Mouse (Mus musculus) neural tube, embryonic 11.5 days (tissue): ENCODE measurements around the gene Dapk1. TPM values are rescaled to one million over a fixed set of nuclear protein-coding genes. Genes with fewer than 3 reads are reported as not detected.

Source experiments
- ATAC-seq: fragments of 200-750 bp; cut with Nextera tagmentation; 2 replicates; pipeline ENCODE4 v1.8.0; 2017; ENCODE audit warnings: moderate number of reproducible peaks, mild to moderate bottlenecking, moderate TSS enrichment, moderate library complexity; ENCODE audit not compliant: insufficient read depth, low FRiP score, low TSS enrichment
- DNase-seq: peaks from one replicate; pipeline ENCODE4 v3.0.0-alpha.2; 2015; ENCODE audit warnings: low spot score
- H3K27ac ChIP-seq: fragments of 300-500 bp; sonication (generic); 2 replicates; pipeline ENCODE4 v1.5.1; 2014; ENCODE audit warnings: low read depth, mild to moderate bottlenecking, low read length
- H3K27me3 ChIP-seq: fragments of 300-500 bp; sonication (generic); 2 replicates; pipeline ENCODE4 v1.6.1; 2014; ENCODE audit warnings: mild to moderate bottlenecking, low read length, mixed read lengths; ENCODE audit not compliant: control insufficient read depth, insufficient read depth
- H3K36me3 ChIP-seq: fragments of 300-500 bp; sonication (generic); 2 replicates; pipeline ENCODE4 v1.6.1; 2014; ENCODE audit warnings: mild to moderate bottlenecking, low read length, moderate library complexity, mixed read lengths; ENCODE audit not compliant: control insufficient read depth, insufficient read depth
- H3K4me1 ChIP-seq: fragments of 300-500 bp; sonication (generic); 2 replicates; pipeline ENCODE4 v1.6.1; 2014; ENCODE audit warnings: low read length, mixed read lengths; ENCODE audit not compliant: control insufficient read depth, insufficient read depth
- H3K4me2 ChIP-seq: fragments of 300-500 bp; sonication (generic); 2 replicates; pipeline ENCODE4 v1.6.1; 2014; ENCODE audit warnings: low read depth, mild to moderate bottlenecking, moderate library complexity
- H3K4me3 ChIP-seq: fragments of 300-500 bp; sonication (generic); 2 replicates; pipeline ENCODE4 v1.5.1; 2014; ENCODE audit warnings: low read depth, low read length
- H3K9ac ChIP-seq: fragments of 300-500 bp; sonication (generic); 2 replicates; pipeline ENCODE4 v1.6.1; 2014; ENCODE audit warnings: mild to moderate bottlenecking, low read length
- H3K9me3 ChIP-seq: fragments of 300-500 bp; sonication (generic); 2 replicates; pipeline ENCODE4 v1.6.1; 2016; ENCODE audit warnings: low read length; ENCODE audit not compliant: control insufficient read depth
- WGBS: fragments of 180-500 bp; shearing (Covaris S2); extraction: QIAGEN DNeasy Blood & Tissue Kit; methylation state at CpG from one replicate; pipeline ENCODE4 v1.1.7; 2014; 5-methylcytosine and 5-hydroxymethylcytosine counted together
- polyA plus RNA-seq: library from polyadenylated mRNA; unstranded; fragments of >200 nt; fragmentation: Nextera tagmentation; extraction: Ambion mirVana; gene quantifications from 2 replicates; pipeline ENCODE4 v1.2.1, GENCODE M21; 2014

Gene Dapk1
- polyA plus RNA-seq, 1 experiment from 2014 or later: 21.6 TPM

DNA sequence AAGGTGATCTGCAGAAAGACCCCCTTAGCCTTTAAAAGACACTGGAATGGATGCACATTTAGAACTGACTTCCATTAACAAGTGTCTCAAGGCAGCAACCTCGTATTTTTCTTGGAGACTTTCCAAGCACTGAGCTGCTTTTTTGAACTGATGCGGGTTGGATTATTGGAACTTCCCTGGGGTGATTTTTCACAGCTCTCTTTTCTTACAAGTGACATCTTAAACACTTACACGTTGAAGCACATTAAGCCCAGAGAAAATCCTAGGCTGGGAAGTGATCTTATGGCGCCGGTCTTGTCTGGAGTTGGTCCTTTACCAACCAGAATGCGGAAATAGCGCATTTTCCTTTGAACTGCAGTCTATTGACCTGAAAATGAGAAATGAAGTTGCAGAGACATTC lies 23.8 kb downstream of the Dapk1 start:
- Histone ChIP-seq H3K27ac (no peak overlapping the region), H3K9me3 (no peaks in the 10 kb centered on the region), H3K9ac (no peak overlapping the region), H3K4me3 (no peak overlapping the region), H3K4me1 (peaks cover 3% of the 10 kb centered on the region; the same call in 1 of the 2 replicates), H3K36me3 (no peaks in the 10 kb centered on the region), H3K27me3 (no peaks in the 10 kb centered on the region), H3K4me2 (no peak overlapping the region)
- 73% methylated on average over 7 of the region's 7 CpGs for WGBS
- DNase-seq (no peak), ATAC-seq (no peak)

- no peak overlapping the region for H3K27ac ChIP-seq
- 28% methylated on average over 15 of the region's 15 CpGs for WGBS
Observed at GRCm38 (mm10) chr13:60627843-60628656, 26.3 kb downstream of the Dapk1 start.

GRCm38 (mm10) chr13:60628657-60628950 lies 26.9 kb downstream of the Dapk1 start:
- no peak overlapping the region for H3K27ac ChIP-seq
- 30% methylated on average over 2 of the region's 2 CpGs for WGBS
- no peak for ATAC-seq
- H3K27me3 ChIP-seq: no peaks in the 10 kb centered on the region
- no peaks in the 10 kb centered on the region for H3K9me3 ChIP-seq
- peaks cover 3% of the 10 kb centered on the region; the same call in 1 of the 2 replicates for H3K4me1 ChIP-seq
- H3K36me3 ChIP-seq: no peaks in the 10 kb centered on the region
- no peak overlapping the region for H3K4me2 ChIP-seq
- H3K9ac ChIP-seq: no peak overlapping the region
- no peak overlapping the region for H3K4me3 ChIP-seq
- no peak for DNase-seq

More at GRCm38 (mm10) chr13:60627843-60628656, 26.3 kb downstream of the Dapk1 start:
- H3K9me3 ChIP-seq: no peaks in the 10 kb centered on the region
- ATAC-seq (no peak; the same call in 1 of the 2 replicates), DNase-seq (peak; percentile 25)
- H3K9ac ChIP-seq: no peak overlapping the region
- H3K4me3 ChIP-seq: no peak overlapping the region
- H3K27me3 ChIP-seq: no peaks in the 10 kb centered on the region
- H3K4me2 ChIP-seq: no peak overlapping the region
- H3K4me1 ChIP-seq: peaks cover 3% of the 10 kb centered on the region; the same call in 1 of the 2 replicates
- H3K36me3 ChIP-seq: no peaks in the 10 kb centered on the region

GRCm38 (mm10) chr13:60629419-60629818 lies 27.7 kb downstream of the Dapk1 start:
- no peak overlapping the region for H3K9ac ChIP-seq
- H3K4me2 ChIP-seq: no peak overlapping the region
- H3K4me3 ChIP-seq: no peak overlapping the region
- 92% methylated on average over 9 of the region's 9 CpGs for WGBS
- H3K27me3 ChIP-seq: no peaks in the 10 kb centered on the region
- H3K27ac ChIP-seq: no peak overlapping the region
- peaks cover 3% of the 10 kb centered on the region; the same call in 1 of the 2 replicates for H3K4me1 ChIP-seq
- no peaks in the 10 kb centered on the region for H3K36me3 ChIP-seq
- no peaks in the 10 kb centered on the region for H3K9me3 ChIP-seq
- ATAC-seq: no peak
- DNase-seq: no peak

DNA sequence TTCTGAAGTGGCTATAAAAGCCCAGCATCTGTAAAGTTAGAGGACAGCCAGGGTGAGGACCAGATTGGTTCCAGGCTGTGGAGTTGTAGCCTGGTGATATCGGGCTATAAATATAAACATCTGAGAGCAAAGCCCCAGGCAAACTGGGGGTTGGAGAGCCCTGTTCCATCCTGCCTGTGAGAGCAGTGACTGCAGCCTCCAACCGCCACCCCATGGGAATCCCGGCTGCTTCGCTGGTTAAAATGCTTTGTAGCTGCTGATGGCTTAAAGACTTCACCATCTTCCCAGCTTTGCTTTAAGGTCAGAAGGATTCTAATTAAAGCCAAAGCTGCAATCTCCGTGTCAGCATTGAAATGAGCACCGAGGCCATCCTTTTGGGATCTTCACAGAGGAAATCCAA lies 32.2 kb downstream of the Dapk1 start:
- Histone ChIP-seq H3K27me3 (no peaks in the 10 kb centered on the region), H3K4me1 (no peaks in the 10 kb centered on the region), H3K36me3 (no peaks in the 10 kb centered on the region), H3K4me2 (no peak overlapping the region), H3K27ac (no peak overlapping the region), H3K9me3 (no peaks in the 10 kb centered on the region), H3K9ac (no peak overlapping the region), H3K4me3 (no peak overlapping the region)
- WGBS: 53% methylated on average over 6 of the region's 6 CpGs
- ATAC-seq: no peak
- no peak for DNase-seq

DNA sequence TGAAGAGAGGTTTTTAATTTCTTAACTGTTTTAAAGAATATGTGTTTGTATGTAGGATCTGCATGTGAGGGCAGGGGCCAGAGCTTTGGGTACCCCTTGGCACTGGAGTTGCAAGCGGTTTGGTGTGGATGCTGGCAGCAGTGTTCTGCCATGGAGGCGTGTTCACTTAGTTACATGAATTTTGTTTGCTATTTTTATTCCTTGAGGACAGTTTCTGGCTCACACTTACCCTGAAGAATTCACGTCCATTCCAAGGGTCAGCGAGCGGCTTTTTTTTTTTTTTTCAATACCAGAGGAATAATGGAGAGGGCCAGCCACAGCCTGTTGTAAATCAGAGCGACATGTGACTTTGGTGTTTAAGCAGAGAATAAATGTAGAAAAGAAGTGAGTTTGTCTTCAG lies 33.9 kb downstream of the Dapk1 start:
- H3K4me2 ChIP-seq: no peak overlapping the region
- DNase-seq (no peak), ATAC-seq (no peak)
- no peaks in the 10 kb centered on the region for H3K4me1 ChIP-seq
- H3K4me3 ChIP-seq: no peak overlapping the region
- H3K36me3 ChIP-seq: no peaks in the 10 kb centered on the region
- no peaks in the 10 kb centered on the region for H3K27me3 ChIP-seq
- H3K9ac ChIP-seq: no peak overlapping the region
- no peak overlapping the region for H3K27ac ChIP-seq
- 61% methylated on average over 6 of the region's 6 CpGs for WGBS
- H3K9me3 ChIP-seq: no peaks in the 10 kb centered on the region

GRCm38 (mm10) chr13:60639482-60640055 lies 37.8 kb downstream of the Dapk1 start:
- Histone ChIP-seq H3K4me3 (no peak overlapping the region), H3K9me3 (no peaks in the 10 kb centered on the region), H3K27ac (no peak overlapping the region), H3K4me1 (no peaks in the 10 kb centered on the region), H3K9ac (no peak overlapping the region), H3K4me2 (no peak overlapping the region), H3K36me3 (no peaks in the 10 kb centered on the region), H3K27me3 (no peaks in the 10 kb centered on the region)
- ATAC-seq (no peak), DNase-seq (no peak)
- 80% methylated on average over 11 of the region's 11 CpGs for WGBS

DNA sequence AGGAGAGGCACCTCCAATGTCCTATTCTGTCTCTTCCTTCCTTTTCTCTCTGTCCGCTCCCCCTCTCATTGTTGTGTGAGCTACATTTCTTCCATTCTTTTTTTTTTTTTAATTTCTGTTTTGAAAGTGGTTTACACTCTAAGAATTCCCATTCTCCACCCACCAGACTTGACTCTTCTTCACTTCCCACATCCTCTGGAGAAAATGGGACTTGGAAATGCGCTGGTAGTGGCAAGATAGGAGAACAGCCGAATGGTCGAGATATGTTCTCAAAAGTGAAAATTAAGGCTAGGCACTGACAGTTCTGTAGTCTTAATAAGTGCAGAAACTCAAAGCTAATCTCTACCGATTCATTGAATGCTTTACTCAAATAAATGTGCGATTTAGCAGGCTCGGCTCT lies 38.7 kb downstream of the Dapk1 start:
- H3K4me1 ChIP-seq: no peaks in the 10 kb centered on the region
- ATAC-seq (no peak), DNase-seq (no peak)
- no peaks in the 10 kb centered on the region for H3K9me3 ChIP-seq
- H3K4me2 ChIP-seq: no peak overlapping the region
- H3K9ac ChIP-seq: no peak overlapping the region
- H3K27me3 ChIP-seq: no peaks in the 10 kb centered on the region
- no peak overlapping the region for H3K4me3 ChIP-seq
- no peaks in the 10 kb centered on the region for H3K36me3 ChIP-seq
- 87% methylated on average over 7 of the region's 7 CpGs for WGBS
- H3K27ac ChIP-seq: no peak overlapping the region

DNA sequence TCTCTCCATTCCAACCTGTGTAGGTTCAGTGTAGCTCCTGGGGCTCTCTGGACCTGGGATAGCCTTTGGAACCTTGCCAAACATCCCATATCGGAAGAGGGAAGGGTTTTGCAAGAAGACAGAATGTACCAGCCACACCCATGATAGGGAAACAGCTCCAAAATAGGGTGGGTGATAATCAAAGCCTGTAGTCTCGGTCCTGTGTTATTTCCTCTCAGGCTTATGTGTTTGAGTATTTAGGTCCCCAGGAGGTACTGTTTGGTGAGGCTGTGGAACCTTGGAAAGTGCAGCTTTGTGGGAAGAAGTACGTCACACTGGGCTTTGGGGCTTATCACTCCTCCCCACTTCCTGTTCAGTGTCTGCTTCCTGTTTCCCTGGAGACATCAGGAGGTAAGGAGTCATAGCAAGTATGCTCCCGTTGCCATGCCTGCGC lies 42.7 kb downstream of the Dapk1 start:
- 88% methylated on average over 5 of the region's 5 CpGs for WGBS
- ATAC-seq: no peak

More for the DNA sequence above, 42.7 kb downstream of the Dapk1 start:
- no peak overlapping the region for H3K9ac ChIP-seq
- no peak overlapping the region for H3K27ac ChIP-seq
- H3K9me3 ChIP-seq: no peaks in the 10 kb centered on the region
- no peak for DNase-seq
- H3K36me3 ChIP-seq: no peaks in the 10 kb centered on the region
- H3K4me1 ChIP-seq: no peaks in the 10 kb centered on the region
- H3K4me3 ChIP-seq: no peak overlapping the region
- H3K4me2 ChIP-seq: no peak overlapping the region
- no peaks in the 10 kb centered on the region for H3K27me3 ChIP-seq
